Mouse (Mus musculus) right cerebral cortex, postnatal 36 days (tissue): ENCODE data around the gene Pop5.

Source experiments
- DNase-seq, 2 experiments: peaks; one replicate each; pipeline ENCODE4 v3.0.0; 2022; ENCODE audit warnings: low spot score in 2 of 2, mixed read lengths in 1 of 2

Gene Pop5

GRCm38 (mm10) chr5:115235786-115236263 lies at the start of gene Pop5:
Pop5 (plus strand) TSS chr5:115235836.
- DNase-seq = peak; percentile 77 to 83

GRCm38 (mm10) chr5:115186371-115187073 lies 49.1 kb upstream of the Pop5 start:
- DNase-seq = no peak

- DNase-seq = peak; percentile 84 to 87
Measured at GRCm38 (mm10) chr5:115187188-115188131, 48.2 kb upstream of the Pop5 start.

GRCm38 (mm10) chr5:115188824-115189223 lies 46.8 kb upstream of the Pop5 start:
- DNase-seq = no peak

- DNase-seq = no peak
Measured at GRCm38 (mm10) chr5:115190081-115190480, 45.6 kb upstream of the Pop5 start.

- no peak for DNase-seq
Measured at GRCm38 (mm10) chr5:115191880-115192827, 43.5 kb upstream of the Pop5 start.

GRCm38 (mm10) chr5:115192828-115193195 lies 42.8 kb upstream of the Pop5 start:
- DNase-seq = no peak

- no peak for DNase-seq
Measured at GRCm38 (mm10) chr5:115193226-115193625, 42.4 kb upstream of the Pop5 start.

GRCm38 (mm10) chr5:115193669-115194625 lies 41.7 kb upstream of the Pop5 start, which contains the start of gene Cabp1:
Cabp1 (minus strand) TSS chr5:115194381.
- peak; percentile 60 to 64 for DNase-seq

GRCm38 (mm10) chr5:115194626-115195221 lies 40.9 kb upstream of the Pop5 start:
- no peak for DNase-seq

GRCm38 (mm10) chr5:115203735-115204561 lies 31.7 kb upstream of the Pop5 start:
- no peak for DNase-seq

- peak; percentile 61 to 76 for DNase-seq
Measured at GRCm38 (mm10) chr5:115204562-115205311, 30.9 kb upstream of the Pop5 start.

GRCm38 (mm10) chr5:115207244-115207643 lies 28.4 kb upstream of the Pop5 start:
- no peak for DNase-seq

- no peak for DNase-seq
Measured at GRCm38 (mm10) chr5:115207892-115208291, 27.7 kb upstream of the Pop5 start.

GRCm38 (mm10) chr5:115208601-115209000 lies 27.0 kb upstream of the Pop5 start:
- DNase-seq = no peak

- DNase-seq = no peak
Measured at GRCm38 (mm10) chr5:115210380-115210779, 25.3 kb upstream of the Pop5 start.

GRCm38 (mm10) chr5:115212451-115212850 lies 23.2 kb upstream of the Pop5 start:
- no peak for DNase-seq

- DNase-seq = peak in 1 of 2 experiments; percentile 66
Measured at GRCm38 (mm10) chr5:115212861-115213260, 22.8 kb upstream of the Pop5 start.
